Mouse (Mus musculus) right cerebral cortex, postnatal 10 days (tissue): ENCODE measurements around the gene Rnf216.

Experiments used
- DNase-seq, 2 experiments: peaks; one replicate each; pipeline ENCODE4 v3.0.0; 2021; ENCODE audit warnings: low spot score in 2 of 2

The Rnf216 gene

GRCm38 (mm10) chr5:143053132-143053972 is 59.4 kb downstream of the Rnf216 start:
- DNase-seq = peak; percentile 65 to 77

GRCm38 (mm10) chr5:143052677-143053076 is 60.1 kb downstream of the Rnf216 start:
- DNase-seq = no peak

DNA sequence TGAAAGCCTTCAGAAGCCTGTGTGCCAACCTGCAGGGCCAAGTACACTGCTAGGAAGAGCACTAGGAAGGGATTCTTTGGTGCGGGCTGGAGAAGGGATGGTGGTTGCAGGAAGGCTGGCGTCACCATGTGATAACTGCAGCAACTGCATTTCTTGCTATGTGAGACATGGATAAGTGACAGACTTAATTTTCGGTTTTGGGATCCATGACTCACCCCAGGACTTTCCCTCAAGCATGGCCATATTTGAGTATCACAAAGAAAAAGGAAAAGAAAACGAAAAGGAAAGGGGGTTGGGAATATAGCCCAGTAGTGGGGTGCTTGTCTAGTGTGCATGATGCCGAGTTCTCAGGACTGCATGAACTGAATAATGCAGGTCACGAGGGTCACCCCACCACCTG is 60.9 kb downstream of the Rnf216 start:
- no peak for DNase-seq

DNA sequence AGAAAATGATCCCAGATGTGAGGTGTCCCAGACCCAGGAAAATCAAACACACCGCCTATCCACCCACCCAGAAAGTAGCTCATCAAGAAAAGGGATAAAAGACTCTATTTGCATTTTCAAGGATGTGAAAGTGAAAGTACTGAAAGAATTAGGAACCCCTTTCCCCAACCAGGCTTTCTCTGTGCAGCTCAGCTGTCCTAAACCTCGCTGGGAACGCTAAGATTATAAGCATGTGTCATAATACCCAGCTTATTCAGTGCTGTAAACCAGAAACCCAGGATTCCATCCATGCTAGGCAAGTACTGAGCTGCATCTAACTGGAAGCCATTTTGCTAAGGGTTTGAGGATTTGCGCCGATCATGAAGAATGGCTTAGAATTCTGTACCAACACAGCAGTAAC is 62.5 kb downstream of the Rnf216 start:
- DNase-seq = no peak

- DNase-seq = no peak
Measured at GRCm38 (mm10) chr5:143049746-143050145, 63.0 kb downstream of the Rnf216 start.

DNA sequence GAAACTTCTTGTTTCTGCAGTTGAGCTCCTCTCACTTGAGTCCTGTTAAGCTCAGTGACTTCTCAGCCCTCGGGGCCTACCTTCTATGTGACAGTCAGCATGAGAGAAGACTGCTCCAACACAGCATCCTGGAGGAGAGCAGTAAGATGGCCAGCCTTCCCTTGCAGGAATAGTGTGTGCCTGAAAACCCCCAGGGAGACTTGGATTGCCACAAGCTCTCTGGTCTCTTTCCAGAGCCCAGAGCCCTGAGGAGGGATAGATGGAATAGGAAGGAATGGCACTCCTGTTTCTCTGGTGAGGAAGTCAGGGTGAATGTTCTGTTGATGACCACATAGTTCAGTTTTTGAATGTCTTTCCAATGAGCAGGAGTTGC is 63.8 kb downstream of the Rnf216 start:
- DNase-seq = no peak

DNA sequence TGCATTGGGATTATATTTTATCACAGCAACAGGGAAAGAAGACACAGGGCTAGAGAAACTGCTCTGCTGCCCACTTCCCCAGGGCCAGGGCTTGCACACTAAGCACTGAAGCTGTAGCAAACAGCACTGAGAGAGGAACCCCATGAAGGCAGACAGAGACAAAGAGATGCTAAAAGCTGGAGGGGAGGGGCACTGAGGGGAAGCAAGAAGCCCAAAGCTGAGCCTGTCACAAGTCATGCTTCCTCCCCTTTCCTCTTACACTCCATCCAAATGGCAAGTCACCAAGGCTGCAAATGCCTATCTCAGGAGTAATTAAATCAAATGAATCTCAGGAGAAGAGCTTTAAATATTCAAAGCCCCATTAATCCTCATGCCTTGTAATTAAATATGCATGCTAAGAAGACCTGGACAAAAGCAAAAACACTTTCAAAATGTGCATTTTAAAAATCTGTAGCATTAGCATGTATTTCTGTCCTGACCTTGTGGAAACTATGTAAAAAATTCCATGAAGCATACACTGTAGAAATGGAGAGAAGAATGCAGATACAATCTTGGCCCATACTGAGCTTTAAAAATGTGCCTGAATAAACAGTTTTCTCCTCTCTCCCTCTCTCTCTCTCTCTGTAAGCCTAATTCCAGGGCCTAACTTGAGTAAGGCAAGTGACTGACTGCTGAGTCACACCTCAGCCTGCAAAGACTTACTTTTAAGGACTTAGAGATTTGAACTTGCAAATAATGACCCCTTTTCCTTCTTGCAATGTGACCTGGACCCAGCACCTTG is 64.4 kb downstream of the Rnf216 start:
- peak; percentile 50 to 51 for DNase-seq

DNA sequence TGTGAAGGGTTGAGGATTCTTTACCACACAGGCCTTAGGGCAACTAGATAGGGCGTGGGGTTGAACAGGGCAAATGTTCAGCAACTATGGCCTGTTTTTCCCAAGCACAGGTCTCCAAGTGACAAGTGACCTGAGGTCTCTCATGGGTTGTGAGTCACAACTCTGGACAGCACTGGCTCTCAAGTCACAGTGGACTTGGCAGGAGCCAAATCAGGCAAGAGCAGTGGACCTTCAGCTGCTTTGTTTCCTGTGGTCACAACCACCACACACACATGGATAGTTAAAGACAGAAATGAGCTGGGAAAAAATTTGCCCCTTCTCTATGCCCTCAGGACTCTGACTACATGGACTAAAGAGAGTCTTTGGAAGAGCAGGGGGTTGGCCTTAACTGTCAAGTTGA is 65.2 kb downstream of the Rnf216 start:
- no peak for DNase-seq

DNA sequence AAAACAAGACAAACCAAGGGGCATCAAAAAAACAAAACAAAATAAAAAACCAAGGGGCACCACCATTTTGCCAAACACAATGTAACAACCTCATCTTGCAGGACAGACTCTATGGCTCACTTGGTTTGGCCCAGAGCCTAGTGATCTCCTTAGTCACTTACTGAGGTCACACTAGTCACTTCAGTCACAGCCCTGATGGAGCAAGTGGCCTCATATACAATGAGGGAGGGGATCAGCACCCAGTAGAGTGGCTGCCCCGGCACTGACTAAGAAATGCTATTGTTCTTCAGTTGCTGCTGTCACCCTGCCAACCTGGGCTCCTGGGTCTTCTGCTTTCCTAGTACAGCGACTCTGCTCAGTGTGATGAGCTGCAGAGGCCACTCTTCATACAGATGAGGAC is 68.9 kb downstream of the Rnf216 start:
- no peak for DNase-seq

- no peak for DNase-seq
Measured at GRCm38 (mm10) chr5:143043285-143043684, 69.5 kb downstream of the Rnf216 start.

- DNase-seq = no peak
Measured at GRCm38 (mm10) chr5:143038794-143039193, 74.0 kb downstream of the Rnf216 start.

DNA sequence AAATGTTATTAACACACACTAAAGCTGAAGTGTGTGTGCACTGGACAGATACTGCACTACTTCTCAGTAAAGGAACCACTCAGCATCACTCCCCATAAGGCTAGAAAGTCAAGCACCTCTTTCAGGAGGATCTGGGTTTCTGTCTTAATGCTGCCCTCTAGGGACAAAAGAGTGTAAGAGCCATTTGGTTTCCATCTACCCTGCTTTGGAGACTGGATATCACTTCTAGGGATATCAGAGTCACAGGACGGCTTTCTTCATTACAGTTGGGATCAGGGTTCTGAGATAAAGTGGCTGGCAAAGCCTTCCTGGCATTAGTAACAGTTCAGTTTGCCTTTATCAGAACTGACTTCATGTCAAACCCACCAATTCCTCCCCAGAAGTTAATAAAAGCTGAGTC is 75.6 kb downstream of the Rnf216 start:
- peak in 1 of 2 experiments; percentile 37 for DNase-seq

GRCm38 (mm10) chr5:143036052-143036451 is 76.7 kb downstream of the Rnf216 start:
- no peak for DNase-seq

- no peak for DNase-seq
Measured at GRCm38 (mm10) chr5:143035271-143035670, 77.5 kb downstream of the Rnf216 start.

DNA sequence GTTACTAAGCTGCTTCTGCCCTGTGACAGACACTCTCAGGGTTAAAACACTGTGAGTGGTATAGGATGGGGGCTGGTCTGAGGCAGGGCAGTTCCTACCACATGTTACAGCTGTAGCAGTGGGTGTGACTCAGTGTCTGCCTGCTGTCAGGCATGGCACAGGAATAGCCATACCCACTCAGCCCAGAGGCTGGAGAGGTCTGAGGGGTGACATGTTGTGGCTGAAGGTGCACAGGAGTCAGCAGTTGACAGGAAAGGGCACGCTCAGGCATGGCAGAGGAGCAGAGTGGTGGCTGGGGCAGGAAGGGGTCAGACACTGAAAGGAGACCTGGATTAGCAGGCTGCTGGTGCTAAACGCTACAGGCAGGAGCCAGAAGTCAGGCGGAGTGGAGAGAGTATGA is 78.7 kb downstream of the Rnf216 start:
- no peak for DNase-seq

DNA sequence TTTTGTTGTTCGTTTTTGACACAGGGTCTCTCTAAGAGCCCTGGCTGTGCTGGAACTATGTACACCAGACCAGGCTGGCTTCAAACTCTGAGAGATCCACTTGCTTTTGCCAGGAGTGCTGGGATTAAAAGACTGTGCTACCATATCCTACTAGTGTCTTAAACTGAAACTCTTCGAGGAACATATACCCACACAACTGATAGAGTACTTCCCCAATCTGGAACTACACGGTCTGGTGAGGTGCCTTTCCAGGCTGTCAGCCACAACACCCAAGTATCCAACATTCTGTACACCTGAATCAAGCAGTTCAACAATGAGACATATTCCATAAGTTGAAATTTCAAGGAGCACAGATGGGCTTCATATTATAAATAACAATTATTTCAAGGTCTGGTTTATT is 79.5 kb downstream of the Rnf216 start:
- no peak for DNase-seq

GRCm38 (mm10) chr5:143032639-143033146 is 80.1 kb downstream of the Rnf216 start:
- no peak for DNase-seq

DNA sequence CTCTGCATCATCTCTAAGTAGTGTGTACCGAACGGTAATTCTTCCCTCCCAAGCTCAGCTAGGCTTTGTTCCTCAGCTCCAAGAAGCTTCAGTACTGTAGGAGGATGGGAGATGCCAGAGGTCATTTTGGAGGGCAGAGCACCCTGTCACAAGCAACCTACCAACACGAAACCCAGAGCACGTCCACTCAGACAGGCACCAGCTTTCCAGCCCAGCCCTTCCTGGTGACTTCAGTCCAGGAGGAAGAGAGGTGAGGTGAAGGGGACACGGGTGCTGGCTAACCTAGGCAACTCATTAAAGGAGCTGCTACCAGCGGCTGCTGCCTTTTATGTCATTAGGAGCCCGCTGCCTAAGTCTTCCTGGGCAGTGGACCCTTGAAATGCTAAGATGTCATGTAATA is 81.1 kb downstream of the Rnf216 start:
- DNase-seq = no peak

GRCm38 (mm10) chr5:143031193-143031592 is 81.6 kb downstream of the Rnf216 start:
- no peak for DNase-seq

DNA sequence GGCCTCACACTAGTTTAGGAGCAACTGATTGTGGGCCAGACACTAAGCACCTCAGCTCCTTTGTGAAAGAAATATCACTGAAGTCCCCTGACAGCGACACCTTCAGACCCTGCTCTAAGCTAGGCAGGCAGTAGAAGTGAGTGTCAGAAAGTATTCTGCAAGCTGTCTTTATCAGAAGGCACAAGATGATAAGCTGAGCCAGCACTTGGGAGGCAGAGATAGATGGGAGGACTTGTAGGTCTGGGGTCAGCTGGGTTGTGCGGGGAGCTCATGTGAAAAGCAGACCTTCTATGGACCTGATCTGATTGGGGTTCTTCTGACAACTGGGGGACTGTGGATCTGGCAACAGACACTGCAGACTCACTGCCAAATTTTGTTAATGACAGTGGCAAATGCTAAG is 88.9 kb downstream of the Rnf216 start:
- no peak for DNase-seq

DNA sequence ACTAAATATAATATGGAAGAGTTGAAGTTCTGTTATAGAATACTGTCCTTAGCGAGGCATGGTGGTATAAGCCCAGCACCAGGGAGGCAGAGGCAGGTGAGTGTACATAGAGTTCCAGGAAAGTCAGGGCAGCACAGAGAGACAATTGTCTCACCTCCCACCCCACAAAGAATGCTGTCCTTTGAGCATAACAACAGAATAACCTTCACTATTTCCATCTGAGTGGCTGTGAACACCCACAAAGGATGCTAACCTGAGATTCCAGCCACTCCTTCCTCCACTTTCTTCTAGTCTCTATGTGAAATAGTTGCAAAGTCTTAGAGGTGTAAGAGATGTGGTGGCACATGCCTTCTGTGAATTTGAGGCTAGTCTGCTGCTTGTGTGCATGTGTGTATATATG is 89.8 kb downstream of the Rnf216 start:
- no peak for DNase-seq

- no peak for DNase-seq
Measured at GRCm38 (mm10) chr5:143017401-143017800, 95.4 kb downstream of the Rnf216 start.

- peak in 1 of 2 experiments; percentile 34 for DNase-seq
Measured at GRCm38 (mm10) chr5:143009383-143009782, 103.4 kb downstream of the Rnf216 start.
